Comparison of ENCODE assay signal across 15 mouse cellular contexts in the genomic region with DNA sequence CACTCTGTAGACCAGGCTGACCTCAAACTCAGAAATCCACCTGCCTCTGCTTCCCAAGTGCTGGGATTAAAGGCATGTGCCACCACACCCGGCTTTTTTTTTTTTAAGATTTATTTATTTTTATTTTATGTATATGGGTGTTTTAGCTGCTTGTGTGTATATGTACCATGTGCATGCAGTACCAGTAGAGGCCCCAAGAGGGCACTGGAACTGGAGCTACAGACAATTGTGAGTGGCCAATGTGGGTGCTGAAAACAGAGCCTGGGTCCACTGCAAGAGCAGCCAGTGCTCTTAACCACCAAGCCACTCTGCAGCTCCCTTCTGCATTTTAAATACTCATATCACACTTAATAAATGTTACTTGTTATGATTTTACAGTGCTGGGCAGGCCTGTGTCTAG. TPM values are rescaled to one million over a fixed set of nuclear protein-coding genes. Genes with fewer than 3 reads are reported as not detected.
A peak's percentile ranks its signal among the peaks of the same experiment; 100 is the strongest.
DNase-seq lines count a peak whose midpoint lies in the region; ATAC-seq and TF ChIP-seq lines count a peak whose summit lies in the region.
"Had no signal": no experiment of that assay in that cellular context is flagged by ENCODE, and none has a peak within 500 bp of the region (broad histone marks: within the 10 kb centered on the region; RNA-seq: fewer than 3 reads in every experiment).

No protein-coding gene starts in this region.

- TF ChIP-seq EP300 in liver, postnatal 0 days (IDR thresholded peaks at IDR 0.05; ENCODE audit: low read depth) = no peak

- TF ChIP-seq CTCF in liver, postnatal 0 days (IDR thresholded peaks at IDR 0.05; ENCODE audit: low read depth) = 0 out of 2 replicates have a peak, but pooled peaks have one; percentile 16

- ATAC-seq in liver, postnatal 0 days = no peak
- no peak for ATAC-seq in liver, embryonic 11.5 days (replicated peaks; ENCODE audit: low FRiP score)
- no peak for ATAC-seq in forebrain, embryonic 11.5 days (replicated peaks; ENCODE audit: low FRiP score)
- ATAC-seq in midbrain, embryonic 16.5 days = no peak

- H3K27ac ChIP-seq in liver, postnatal 0 days (ENCODE audit: low read depth) = no peak overlapping the region
- no peak overlapping the region for H3K27ac ChIP-seq in liver, embryonic 11.5 days (ENCODE audit: low read depth, low read length)
- H3K27ac ChIP-seq in forebrain, embryonic 11.5 days (ENCODE audit: low read depth, low read length) = 0 out of 2 replicates have a peak overlapping the region, but pooled peaks have one; percentile 43
- peak overlapping the region; percentile 97 for H3K27ac ChIP-seq in midbrain, embryonic 16.5 days (ENCODE audit: low read length)
- H3K27ac ChIP-seq: embryonic facial prominence, embryonic 13.5 days; liver, embryonic 15.5 days had no signal

- no peak overlapping the region for H3K4me2 ChIP-seq in liver, postnatal 0 days (ENCODE audit: low read depth, low read length)
- H3K4me2 ChIP-seq in liver, embryonic 11.5 days = no peak overlapping the region
- no peak overlapping the region for H3K4me2 ChIP-seq in forebrain, embryonic 11.5 days (ENCODE audit: low read depth, low read length, severe bottlenecking)
- H3K4me2 ChIP-seq in midbrain, embryonic 16.5 days (ENCODE audit: low read length) = no peak overlapping the region
- H3K4me2 ChIP-seq: liver, embryonic 15.5 days had no signal

- H3K36me3 ChIP-seq in liver, postnatal 0 days (replicated peaks; ENCODE audit: insufficient read depth, low read length) = no peaks in the 10 kb centered on the region
- H3K36me3 ChIP-seq in liver, embryonic 11.5 days (ENCODE audit: control insufficient read depth, insufficient read depth, low read length) = no peaks in the 10 kb centered on the region
- no peaks in the 10 kb centered on the region for H3K36me3 ChIP-seq in forebrain, embryonic 11.5 days (ENCODE audit: control insufficient read depth, insufficient read depth, low read length)
- H3K36me3 ChIP-seq in midbrain, embryonic 16.5 days (ENCODE audit: control insufficient read depth, insufficient read depth, low read length) = no peaks in the 10 kb centered on the region
- H3K36me3 ChIP-seq: embryonic facial prominence, embryonic 13.5 days; liver, embryonic 15.5 days had no signal

- no peaks in the 10 kb centered on the region for H3K4me1 ChIP-seq in liver, postnatal 0 days (ENCODE audit: insufficient read depth)
- H3K4me1 ChIP-seq in liver, embryonic 11.5 days (replicated peaks; ENCODE audit: control insufficient read depth, insufficient read depth, low read length) = no peaks in the 10 kb centered on the region
- H3K4me1 ChIP-seq in forebrain, embryonic 11.5 days (replicated peaks; ENCODE audit: control insufficient read depth, insufficient read depth, low read length) = peaks cover 4% of the 10 kb centered on the region; the same call in 1 of the 2 replicates
- H3K4me1 ChIP-seq in midbrain, embryonic 16.5 days (ENCODE audit: control insufficient read depth, insufficient read depth, low read length) = peaks cover 35% of the 10 kb centered on the region
- H3K4me1 ChIP-seq: liver, embryonic 15.5 days had no signal

- intact Hi-C loops in heart, postnatal 10 days (cut with DNase I) = no loop called here

- WGBS in liver, postnatal 0 days (ENCODE audit: insufficient replicate concordance) = 90% methylated on average over 1 of the region's 1 CpGs
- 89% methylated on average over 1 of the region's 1 CpGs for WGBS in liver, embryonic 11.5 days
- WGBS in forebrain, embryonic 11.5 days = 100% methylated on average over 1 of the region's 1 CpGs
- WGBS in midbrain, embryonic 16.5 days = 100% methylated on average over 1 of the region's 1 CpGs

- no peaks in the 10 kb centered on the region for H3K9me3 ChIP-seq in liver, postnatal 0 days (ENCODE audit: low read length)
- peaks cover 3% of the 10 kb centered on the region; the same call in 1 of the 2 replicates for H3K9me3 ChIP-seq in liver, embryonic 11.5 days (ENCODE audit: control insufficient read depth, low read length)
- H3K9me3 ChIP-seq in forebrain, embryonic 11.5 days (ENCODE audit: control insufficient read depth, low read length) = no peaks in the 10 kb centered on the region; the same call in 1 of the 2 replicates
- H3K9me3 ChIP-seq in midbrain, embryonic 16.5 days (replicated peaks; ENCODE audit: control insufficient read depth, low read length, poor library complexity, severe bottlenecking) = no peaks in the 10 kb centered on the region
- H3K9me3 ChIP-seq: embryonic facial prominence, embryonic 13.5 days; liver, embryonic 15.5 days had no signal

- DNase-seq in heart, adult 11 months = peak; percentile 36
- DNase-seq in heart, postnatal 10 days = no peak
- DNase-seq in liver, postnatal 0 days = no peak
- DNase-seq in liver, embryonic 11.5 days (ENCODE audit: low spot score) = no peak
- DNase-seq in forebrain, embryonic 11.5 days (ENCODE audit: low spot score) = no peak
- no peak for DNase-seq in frontal cortex, postnatal 36 days (ENCODE audit: low spot score in 2 of 2)
- no peak for DNase-seq in ovary, postnatal 10 days (ENCODE audit: low spot score)
- DNase-seq: adrenal gland, adult 2 months; kidney, adult 2 months had no signal

- no peak overlapping the region for H3K4me3 ChIP-seq in liver, postnatal 0 days (ENCODE audit: low read depth, low read length)
- no peak overlapping the region for H3K4me3 ChIP-seq in liver, embryonic 11.5 days (ENCODE audit: low read depth, low read length)
- H3K4me3 ChIP-seq in forebrain, embryonic 11.5 days (ENCODE audit: low read depth, low read length) = no peak overlapping the region
- H3K4me3 ChIP-seq in midbrain, embryonic 16.5 days (ENCODE audit: low read depth, low read length) = no peak overlapping the region
- H3K4me3 ChIP-seq: embryonic facial prominence, embryonic 13.5 days; liver, embryonic 15.5 days had no signal

- H3K9ac ChIP-seq in liver, postnatal 0 days (replicated peaks) = no peak overlapping the region
- no peak overlapping the region for H3K9ac ChIP-seq in liver, embryonic 11.5 days (ENCODE audit: low read depth, low read length)
- no peak overlapping the region for H3K9ac ChIP-seq in forebrain, embryonic 11.5 days (ENCODE audit: low read length)
- no peak overlapping the region for H3K9ac ChIP-seq in midbrain, embryonic 16.5 days (ENCODE audit: low read depth, low read length)
- H3K9ac ChIP-seq: embryonic facial prominence, embryonic 13.5 days; liver, embryonic 15.5 days had no signal

- H3K27me3 ChIP-seq in liver, postnatal 0 days (ENCODE audit: insufficient read depth, low read length) = no peaks in the 10 kb centered on the region
- H3K27me3 ChIP-seq in liver, embryonic 11.5 days (replicated peaks; ENCODE audit: control insufficient read depth, insufficient read depth, low read length) = no peaks in the 10 kb centered on the region; the same call in 1 of the 2 replicates
- no peaks in the 10 kb centered on the region for H3K27me3 ChIP-seq in forebrain, embryonic 11.5 days (ENCODE audit: control insufficient read depth, insufficient read depth, low read length)
- no peaks in the 10 kb centered on the region for H3K27me3 ChIP-seq in midbrain, embryonic 16.5 days (ENCODE audit: control insufficient read depth, insufficient read depth, low read depth, low read length)
- H3K27me3 ChIP-seq: embryonic facial prominence, embryonic 13.5 days; liver, embryonic 15.5 days had no signal

RNA-seq across cellular contexts. Expression of a gene that starts 23.1 kb away (rescaled TPM):
- not detected for total RNA-seq in heart, postnatal 10 days (2021)
- not detected in 2 replicates for polyA plus RNA-seq in liver, postnatal 0 days (2015; fragmentation: Nextera tagmentation; extraction: Ambion mirVana)
- not detected in 2 replicates for polyA plus RNA-seq in liver, embryonic 11.5 days (2014; fragmentation: Nextera tagmentation; extraction: Ambion mirVana)
- 0.35 TPM in 1 of 2 replicates, not detected in the other for polyA plus RNA-seq in forebrain, embryonic 11.5 days (2014; fragmentation: Nextera tagmentation; extraction: Ambion mirVana)
- not detected in 2 replicates for polyA plus RNA-seq in midbrain, embryonic 16.5 days (2015; fragmentation: Nextera tagmentation; extraction: Ambion mirVana)
- total RNA-seq: adrenal gland, adult 2 months; layer of hippocampus, adult 8-10 months; left cerebral cortex, postnatal 25 days had no signal
- polyA plus RNA-seq: adrenal gland, adult 2 months; embryonic facial prominence, embryonic 13.5 days; heart, postnatal 0 days; kidney, adult 2 months; liver, embryonic 15.5 days had no signal

RNA-seq across cellular contexts. Expression of a gene that starts 56.2 kb away (rescaled TPM):
- total RNA-seq in heart, postnatal 10 days (2021) = 1 to 10 TPM; 4.6 to 5.4 TPM
- 23.2 and 24.2 TPM in 2 replicates for polyA plus RNA-seq in liver, postnatal 0 days (2015; fragmentation: Nextera tagmentation; extraction: Ambion mirVana)
- 69.2 and 70.9 TPM in 2 replicates for polyA plus RNA-seq in liver, embryonic 11.5 days (2014; fragmentation: Nextera tagmentation; extraction: Ambion mirVana)
- polyA plus RNA-seq in forebrain, embryonic 11.5 days (2014; fragmentation: Nextera tagmentation; extraction: Ambion mirVana) = 54.3 and 60.4 TPM in 2 replicates
- 1.9 and 3.9 TPM in 2 replicates for polyA plus RNA-seq in midbrain, embryonic 16.5 days (2015; fragmentation: Nextera tagmentation; extraction: Ambion mirVana)

Comparison
In these comparisons a context has a peak if more than half of its experiments do, and no peak if none do; other contexts are left out.
1. H3K27ac ChIP-seq: peak in forebrain, embryonic 11.5 days (single experiment) and midbrain, embryonic 16.5 days (single experiment); none in liver, postnatal 0 days (single experiment) and liver, embryonic 11.5 days (single experiment).